Mouse (Mus musculus) retina, embryonic 14.5 days (tissue): ENCODE data around the gene Ms4a2.

Source experiments
- DNase-seq: peaks from one replicate; pipeline ENCODE4 v3.0.0-alpha.2; 2015; ENCODE audit warnings: low spot score

Ms4a2 gene

DNA sequence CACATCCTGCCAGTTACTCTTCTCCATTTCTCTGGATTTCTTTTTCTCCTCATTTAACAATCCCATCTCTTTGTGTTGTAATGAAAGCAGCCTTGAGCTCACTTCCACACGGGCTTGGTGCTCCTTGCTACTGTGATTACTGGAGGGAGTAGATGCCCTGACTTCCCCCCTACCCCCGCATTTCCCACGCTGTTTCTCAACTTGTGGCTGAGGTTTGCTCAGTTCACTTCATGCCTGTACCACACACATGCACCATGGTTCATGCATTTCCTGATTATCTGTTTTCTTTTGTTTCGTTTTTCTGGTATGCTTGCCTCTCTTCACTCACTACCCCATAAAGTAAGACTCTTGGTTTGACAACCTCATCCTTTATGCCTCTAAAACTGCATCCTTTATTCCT, 34.3 kb downstream of the Ms4a2 start:
- DNase-seq = no peak

- DNase-seq = no peak
Measured at GRCm38 (mm10) chr19:11574965-11575364, 48.6 kb downstream of the Ms4a2 start.
